Mouse (Mus musculus): ENCODE results near the gene Pald1.

GRCm38 (mm10) chr10:61428416-61428815 lies 45.1 kb upstream of the Pald1 start:
- TF ChIP-seq CTCF (IDR thresholded peaks at IDR 0.05; ENCODE audit: borderline replicate concordance, insufficient read depth, low read length) (no peak), POLR2A (IDR thresholded peaks at IDR 0.05; ENCODE audit: low read depth, low read length) (no peak)
